Mouse (Mus musculus) megakaryocyte, embryonic 14.5 days (primary cell): ENCODE measurements at regions not wholly inside any gene's neighbourhood (a gene's known extent, or its start where the extent isn't known, plus 50 kb on each side); places are given as distances from the start of the nearest gene placed in this dataset.

ENCODE experiments used
- FLI1 ChIP-seq: IDR thresholded peaks from 2 replicates; pipeline ENCODE4 v1.6.1; 2012; ENCODE audit warnings: low read length, inconsistent platforms, mixed read lengths
- GATA1 ChIP-seq: IDR thresholded peaks from 3 replicates; pipeline ENCODE4 v1.6.1; 2012; ENCODE audit warnings: mixed read lengths, low read length, inconsistent platforms, borderline replicate concordance

- no peak for TF ChIP-seq GATA1
- no peak for TF ChIP-seq FLI1
Observed at GRCm38 (mm10) chr3:3003425-3003824, 2747.2 kb upstream of the Gm8797 start.
